Mouse (Mus musculus): ENCODE results near the gene Ndufb5.

- TF ChIP-seq CTCF (IDR thresholded peaks at IDR 0.05; ENCODE audit: low read depth) (no peak), EP300 (optimal IDR thresholded peaks at IDR 0.05) (no peak)
These were observed 46.8 kb upstream of the Ndufb5 start for GRCm38 (mm10) chr3:32690008-32690407.

All from stomach, postnatal 0 days (tissue).